Mouse (Mus musculus) midbrain, postnatal 0 days (tissue): ENCODE measurements at regions not wholly inside any gene's neighbourhood (a gene's known extent, or its start where the extent isn't known, plus 50 kb on each side); places are given as distances from the start of the nearest gene placed in this dataset.
A peak's percentile ranks its signal among the peaks of the same experiment; 100 is the strongest.

Experiments
- ATAC-seq: fragments of 200-750 bp; cut with Nextera tagmentation; 2 replicates; pipeline ENCODE4 v1.8.0; 2017; ENCODE audit warnings: moderate number of reproducible peaks, mild to moderate bottlenecking, moderate TSS enrichment, moderate library complexity; ENCODE audit not compliant: low FRiP score
- DNase-seq: peaks from one replicate; pipeline ENCODE4 v3.0.0-alpha.2; 2015; ENCODE audit warnings: low spot score
- H3K27ac ChIP-seq: fragments of 300-500 bp; sonication (generic); 2 replicates; pipeline ENCODE4 v1.5.1; 2014; ENCODE audit warnings: low read depth, mild to moderate bottlenecking, low read length, mixed read lengths
- H3K27me3 ChIP-seq: fragments of 300-500 bp; sonication (generic); 2 replicates; pipeline ENCODE4 v1.6.1; 2014; ENCODE audit warnings: low read length, control low read depth, mixed read lengths; ENCODE audit not compliant: insufficient read depth
- H3K36me3 ChIP-seq: fragments of 300-500 bp; sonication (generic); 2 replicates; pipeline ENCODE4 v1.6.1; 2014; ENCODE audit warnings: low read length, control low read depth, mixed read lengths; ENCODE audit not compliant: insufficient read depth
- H3K4me1 ChIP-seq: fragments of 300-500 bp; sonication (generic); 2 replicates; pipeline ENCODE4 v1.6.1; 2014; ENCODE audit warnings: mild to moderate bottlenecking, control low read depth, antibody characterized with exemption, low read length, mixed read lengths; ENCODE audit not compliant: insufficient read depth
- H3K4me2 ChIP-seq: fragments of 300-500 bp; sonication (generic); 2 replicates; pipeline ENCODE4 v1.6.1; 2014; ENCODE audit warnings: low read depth, mild to moderate bottlenecking, low read length, mixed read lengths; ENCODE audit not compliant: poor library complexity, severe bottlenecking
- H3K4me3 ChIP-seq: fragments of 300-500 bp; sonication (generic); 2 replicates; pipeline ENCODE4 v1.5.1; 2014; ENCODE audit warnings: low read depth, mild to moderate bottlenecking, low read length, moderate library complexity
- H3K9ac ChIP-seq: fragments of 300-500 bp; sonication (generic); replicated peaks from 2 replicates; pipeline ENCODE4 v1.6.1; 2014; ENCODE audit warnings: mild to moderate bottlenecking, low read length, moderate library complexity, mixed read lengths; ENCODE audit not compliant: poor library complexity, severe bottlenecking
- H3K9me3 ChIP-seq: fragments of 300-500 bp; sonication (generic); 2 replicates; pipeline ENCODE4 v1.6.1; 2016; ENCODE audit warnings: low read length, control low read depth
- CTCF ChIP-seq: IDR thresholded peaks from 2 replicates; pipeline ENCODE4 v1.5.1; 2016; ENCODE audit warnings: antibody characterized with exemption, mild to moderate bottlenecking
- WGBS: fragments of 180-500 bp; shearing (Covaris S2); extraction: QIAGEN DNeasy Blood & Tissue Kit; methylation state at CpG from one replicate; pipeline ENCODE4 v1.1.7; 2014; 5-methylcytosine and 5-hydroxymethylcytosine counted together

DNA sequence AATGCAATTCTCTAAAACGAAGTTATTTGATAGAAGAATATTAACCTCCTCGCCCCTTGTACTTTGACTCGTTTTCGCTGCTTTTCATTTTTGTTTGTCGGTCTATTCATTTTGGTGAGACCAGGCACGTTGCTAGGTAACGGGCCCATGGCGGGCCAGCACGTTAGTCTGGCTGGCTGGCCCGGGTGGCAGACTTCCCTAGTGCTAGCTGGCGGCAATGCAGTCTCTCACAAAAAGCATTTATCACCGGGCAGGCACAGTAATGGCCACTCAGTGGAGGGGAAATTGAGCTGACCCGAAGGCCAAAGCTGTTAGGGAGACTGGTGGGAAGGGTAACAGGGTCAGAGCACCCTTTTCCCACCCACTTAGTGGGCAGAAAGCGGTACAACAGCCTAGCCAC lies 163.7 kb downstream of the Gm12689 start:
- Histone ChIP-seq H3K4me3 (no peak overlapping the region), H3K27ac (no peak overlapping the region), H3K9me3 (no peaks in the 10 kb centered on the region), H3K4me2 (peak overlapping the region; percentile 43), H3K36me3 (no peaks in the 10 kb centered on the region), H3K27me3 (no peaks in the 10 kb centered on the region), H3K4me1 (no peaks in the 10 kb centered on the region), H3K9ac (peak overlapping the region; percentile 5; the same call in 1 of the 2 replicates)
- peak; percentile 61 for TF ChIP-seq CTCF
- ATAC-seq = peak; percentile 89
- DNase-seq = peak; percentile 93
- WGBS = 3% methylated on average over 14 of the region's 14 CpGs

DNA sequence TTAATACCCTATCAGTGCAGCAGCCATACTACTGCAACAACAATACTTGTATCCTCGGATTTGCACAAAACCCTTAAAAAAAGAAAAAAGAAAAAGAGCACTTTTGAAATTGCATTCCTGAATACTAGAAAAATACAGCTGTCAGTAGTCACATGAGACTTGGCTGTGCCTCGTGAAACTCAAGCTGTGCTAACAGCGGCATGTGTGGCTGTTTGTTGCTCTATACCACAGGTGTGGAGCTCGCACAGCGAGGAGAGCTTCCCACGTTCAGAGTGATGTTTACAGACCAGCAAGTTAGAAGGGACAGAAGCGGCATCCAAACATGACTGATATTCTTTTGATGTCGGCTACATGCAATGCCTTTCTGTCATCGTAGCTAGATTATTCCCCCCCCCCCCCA lies 169.8 kb downstream of the Gm12689 start:
- ATAC-seq (no peak), DNase-seq (no peak)
- Histone ChIP-seq H3K36me3 (no peaks in the 10 kb centered on the region), H3K4me2 (no peak overlapping the region), H3K27ac (no peak overlapping the region), H3K9me3 (no peaks in the 10 kb centered on the region), H3K4me3 (no peak overlapping the region), H3K4me1 (no peaks in the 10 kb centered on the region), H3K27me3 (no peaks in the 10 kb centered on the region), H3K9ac (no peak overlapping the region)
- TF ChIP-seq CTCF = no peak
- 73% methylated on average over 9 of the region's 9 CpGs for WGBS

DNA sequence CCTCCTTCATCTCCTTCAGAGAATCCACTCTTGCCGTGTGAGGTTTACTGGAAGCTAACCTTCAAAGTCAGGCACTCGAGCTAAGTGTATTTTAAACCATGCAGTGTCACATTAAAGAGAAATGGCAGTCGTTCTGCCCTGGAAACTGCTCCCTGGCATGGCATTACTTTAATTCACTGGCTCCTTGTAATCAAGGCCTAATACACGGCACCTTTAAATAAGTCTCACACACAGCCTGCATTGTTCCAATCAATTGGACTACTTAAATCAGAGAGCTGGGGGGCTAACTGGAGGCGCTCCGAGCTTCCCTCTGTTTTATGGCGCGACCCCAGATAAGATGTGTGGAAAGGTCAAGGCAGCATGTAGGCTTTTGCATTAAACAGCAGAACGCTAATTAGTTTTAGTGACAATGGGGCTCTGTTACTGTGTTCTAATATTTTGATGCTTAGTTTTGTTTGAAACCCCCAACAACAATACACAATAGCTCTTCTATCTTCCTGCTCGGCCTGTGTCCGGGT lies 180.1 kb downstream of the Gm12689 start:
- no peak for ATAC-seq
- no peaks in the 10 kb centered on the region for H3K4me1 ChIP-seq

DNA sequence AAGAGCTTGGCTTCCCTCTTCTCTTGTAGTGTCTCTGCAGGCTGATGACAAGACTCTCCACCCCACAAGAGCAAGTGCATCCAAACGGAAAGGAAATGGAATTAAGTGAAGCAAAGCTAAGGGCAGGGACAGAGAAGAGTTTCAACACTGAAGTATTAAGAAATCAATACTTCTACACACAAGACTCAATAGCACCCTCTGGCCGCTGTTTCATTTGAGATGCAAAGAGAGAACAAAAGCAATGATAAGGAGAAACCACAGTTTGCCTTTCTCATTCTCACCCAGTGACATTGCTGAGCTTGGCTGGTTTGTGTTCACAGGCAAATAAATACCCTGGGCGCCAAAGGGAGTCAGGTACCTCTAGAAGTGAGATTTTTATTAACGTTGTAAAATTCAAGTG lies 171.8 kb upstream of the Foxd3 start:
- no peak overlapping the region for H3K27ac ChIP-seq
- no peak overlapping the region for H3K4me3 ChIP-seq
- no peaks in the 10 kb centered on the region for H3K4me1 ChIP-seq
- no peaks in the 10 kb centered on the region for H3K36me3 ChIP-seq
- 70% methylated on average over 4 of the region's 4 CpGs for WGBS
- ATAC-seq = no peak
- H3K4me2 ChIP-seq = no peak overlapping the region
- TF ChIP-seq CTCF = peak; percentile 13; the same call in 1 of the 2 replicates
- H3K9me3 ChIP-seq = no peaks in the 10 kb centered on the region
- no peak overlapping the region for H3K9ac ChIP-seq
- no peaks in the 10 kb centered on the region for H3K27me3 ChIP-seq
- no peak for DNase-seq

More for the DNA sequence above, 180.1 kb downstream of the Gm12689 start:
- Histone ChIP-seq H3K27me3 (no peaks in the 10 kb centered on the region), H3K4me3 (no peak overlapping the region), H3K4me2 (no peak overlapping the region), H3K9ac (no peak overlapping the region), H3K9me3 (no peaks in the 10 kb centered on the region), H3K36me3 (no peaks in the 10 kb centered on the region), H3K27ac (no peak overlapping the region)
- WGBS = 28% methylated on average over 11 of the region's 11 CpGs
- no peak for TF ChIP-seq CTCF
- no peak for DNase-seq

DNA sequence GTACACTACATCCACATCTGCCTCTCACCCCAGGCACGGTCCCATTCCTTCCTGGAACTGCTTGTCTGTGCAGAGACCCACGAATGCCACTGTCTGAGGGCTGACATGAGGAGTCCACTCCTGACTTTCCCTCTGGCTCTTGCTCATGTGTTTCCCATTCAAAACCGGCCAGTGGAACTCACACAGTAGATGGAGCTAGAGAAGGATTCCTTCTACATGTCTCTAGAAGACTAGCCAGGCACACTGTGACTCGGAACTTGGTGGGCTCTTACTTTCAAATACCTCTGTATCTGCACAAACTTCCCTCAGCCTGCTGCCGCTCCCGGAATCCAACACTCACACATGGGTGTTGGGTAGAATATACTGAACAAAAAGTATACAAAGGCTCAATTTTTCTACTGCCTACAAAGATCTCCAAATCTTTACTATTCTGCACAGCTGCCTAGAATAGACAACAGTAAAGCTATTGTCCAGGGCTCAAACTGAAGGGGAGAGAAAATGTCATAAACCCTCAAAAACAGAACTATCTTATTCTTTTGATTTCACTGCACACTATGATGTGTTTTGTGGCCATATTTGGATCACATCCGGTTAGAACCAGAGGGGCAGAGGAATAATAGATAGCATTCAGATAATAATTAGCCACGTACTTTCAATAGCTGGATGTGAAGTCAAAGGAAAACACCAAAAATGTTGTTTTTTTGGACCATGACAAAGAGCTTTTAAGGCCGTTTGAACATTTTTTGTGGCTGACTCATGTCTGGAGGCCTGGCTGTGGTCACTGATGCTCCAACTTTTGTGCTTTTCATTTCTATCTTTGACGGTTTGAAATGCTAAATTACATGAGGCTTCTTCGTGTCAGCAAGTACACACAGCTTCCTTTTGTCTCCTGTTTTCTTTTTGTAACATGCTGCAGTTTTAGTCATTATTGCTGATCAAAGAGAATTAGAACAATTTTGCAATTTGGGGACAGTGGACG lies 164.3 kb upstream of the Foxd3 start:
- H3K4me1 ChIP-seq = no peaks in the 10 kb centered on the region
- H3K27ac ChIP-seq = no peak overlapping the region
- H3K9me3 ChIP-seq = no peaks in the 10 kb centered on the region
- WGBS = 79% methylated on average over 12 of the region's 12 CpGs
- H3K27me3 ChIP-seq = no peaks in the 10 kb centered on the region
- no peak overlapping the region for H3K4me2 ChIP-seq
- H3K36me3 ChIP-seq = no peaks in the 10 kb centered on the region
- no peak overlapping the region for H3K9ac ChIP-seq
- DNase-seq (no peak), ATAC-seq (no peak)
- no peak for TF ChIP-seq CTCF
- no peak overlapping the region for H3K4me3 ChIP-seq

DNA sequence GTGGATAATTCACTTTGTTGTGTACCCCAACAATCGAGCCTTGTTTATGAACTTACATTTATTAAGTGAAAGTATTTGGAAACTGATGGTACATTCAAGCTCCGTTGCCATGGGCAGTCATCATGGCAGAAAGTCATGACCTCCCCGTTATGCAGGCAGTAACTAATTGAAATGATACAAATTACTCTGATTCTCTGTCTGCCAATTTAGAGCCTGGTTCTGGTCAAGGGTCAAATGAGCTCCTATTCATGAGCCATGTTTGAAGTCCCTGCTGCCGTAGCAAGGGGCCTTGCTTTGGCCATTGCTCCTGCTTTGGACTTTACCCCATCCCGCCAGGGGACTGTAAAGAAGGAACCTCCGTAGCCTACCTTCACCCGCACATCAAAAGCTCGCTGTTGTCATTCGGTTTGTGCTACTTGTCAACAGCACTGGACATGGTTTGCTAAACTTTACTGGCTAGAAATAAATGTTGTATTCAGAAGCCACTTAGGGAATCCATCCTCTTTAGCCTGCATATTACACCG lies 152.8 kb upstream of the Foxd3 start:
- no peak for DNase-seq
- Histone ChIP-seq H3K9ac (no peak overlapping the region), H3K4me2 (no peak overlapping the region), H3K27me3 (no peaks in the 10 kb centered on the region), H3K4me3 (no peak overlapping the region), H3K36me3 (no peaks in the 10 kb centered on the region), H3K9me3 (no peaks in the 10 kb centered on the region), H3K27ac (no peak overlapping the region), H3K4me1 (no peaks in the 10 kb centered on the region)
- TF ChIP-seq CTCF = no peak
- 62% methylated on average over 10 of the region's 10 CpGs for WGBS
- no peak for ATAC-seq
